8 mouse cellular contexts compared by ENCODE assay signal in genomic region chr11:8624179-8624886, GRCm38 (mm10). TPM values are rescaled to one million over a fixed set of nuclear protein-coding genes. Genes with fewer than 3 reads are reported as not detected.
A peak's percentile ranks its signal among the peaks of the same experiment; 100 is the strongest.
DNase-seq lines count a peak whose midpoint lies in the region; ATAC-seq and TF ChIP-seq lines count a peak whose summit lies in the region.

No protein-coding gene starts in this region.

- TF ChIP-seq POLR2A in heart, adult 2 months (IDR thresholded peaks at IDR 0.05; ENCODE audit: insufficient read depth, low read depth, low read length): no peak

- no peaks in the 10 kb centered on the region for H3K9me3 ChIP-seq in kidney, embryonic 14.5 days (ENCODE audit: control insufficient read depth, low read length)
- H3K9me3 ChIP-seq in kidney, postnatal 0 days (replicated peaks; ENCODE audit: low read length): no peaks in the 10 kb centered on the region
- no peaks in the 10 kb centered on the region for H3K9me3 ChIP-seq in liver, embryonic 11.5 days (ENCODE audit: control insufficient read depth, low read length)
- H3K9me3 ChIP-seq in neural tube, embryonic 14.5 days (ENCODE audit: control insufficient read depth, low read length): no peaks in the 10 kb centered on the region

- H3K4me1 ChIP-seq in kidney, embryonic 14.5 days (ENCODE audit: control insufficient read depth, insufficient read depth, low read length): peaks cover 52% of the 10 kb centered on the region
- peaks cover 2% of the 10 kb centered on the region; the same call in 1 of the 2 replicates for H3K4me1 ChIP-seq in heart, adult 2 months (ENCODE audit: control insufficient read depth, insufficient read depth, low read length)
- peaks cover 31% of the 10 kb centered on the region for H3K4me1 ChIP-seq in kidney, postnatal 0 days (replicated peaks; ENCODE audit: insufficient read depth, low read length)
- peaks cover 13% of the 10 kb centered on the region for H3K4me1 ChIP-seq in liver, embryonic 11.5 days (replicated peaks; ENCODE audit: control insufficient read depth, insufficient read depth, low read length)
- peaks cover 9% of the 10 kb centered on the region for H3K4me1 ChIP-seq in neural tube, embryonic 14.5 days (ENCODE audit: control insufficient read depth, insufficient read depth, low read length)

- peak overlapping the region; percentile 77 for H3K4me3 ChIP-seq in kidney, embryonic 14.5 days (ENCODE audit: low read length)
- peak overlapping the region; percentile 65 for H3K4me3 ChIP-seq in heart, adult 2 months
- H3K4me3 ChIP-seq in kidney, postnatal 0 days (replicated peaks; ENCODE audit: low read depth, low read length): peak overlapping the region; percentile 63
- H3K4me3 ChIP-seq in liver, embryonic 11.5 days (ENCODE audit: low read depth, low read length): peak overlapping the region; percentile 63
- peak overlapping the region; percentile 51 for H3K4me3 ChIP-seq in neural tube, embryonic 14.5 days (ENCODE audit: low read depth, low read length)

- ATAC-seq in kidney, embryonic 14.5 days (ENCODE audit: low FRiP score, low TSS enrichment): peak; percentile 56
- ATAC-seq in kidney, postnatal 0 days (replicated peaks; ENCODE audit: low FRiP score, low read depth): peak; percentile 38
- ATAC-seq in liver, embryonic 11.5 days (replicated peaks; ENCODE audit: low FRiP score): peak; percentile 30; the same call in 1 of the 2 replicates
- ATAC-seq in neural tube, embryonic 14.5 days (ENCODE audit: low read depth): peak; percentile 79

- TF ChIP-seq EP300 in heart, adult 2 months (IDR thresholded peaks at IDR 0.05; ENCODE audit: insufficient read depth, low read depth, low read length): no peak

- H3K36me3 ChIP-seq in kidney, embryonic 14.5 days (ENCODE audit: control insufficient read depth, insufficient read depth, low read length): no peaks in the 10 kb centered on the region
- no peaks in the 10 kb centered on the region for H3K36me3 ChIP-seq in heart, adult 2 months (ENCODE audit: control insufficient read depth, insufficient read depth, low read length)
- 0 out of 2 replicates have a peak, but pooled peaks cover 3% of the 10 kb centered on the region for H3K36me3 ChIP-seq in kidney, postnatal 0 days (ENCODE audit: insufficient read depth, low read length)
- H3K36me3 ChIP-seq in liver, embryonic 11.5 days (ENCODE audit: control insufficient read depth, insufficient read depth, low read length): no peaks in the 10 kb centered on the region
- no peaks in the 10 kb centered on the region for H3K36me3 ChIP-seq in neural tube, embryonic 14.5 days (ENCODE audit: control insufficient read depth, insufficient read depth, low read length)

- H3K27me3 ChIP-seq in kidney, embryonic 14.5 days (ENCODE audit: control insufficient read depth, insufficient read depth, low read length): no peaks in the 10 kb centered on the region
- no peaks in the 10 kb centered on the region for H3K27me3 ChIP-seq in heart, adult 2 months (ENCODE audit: control insufficient read depth, insufficient read depth, low read length)
- no peaks in the 10 kb centered on the region for H3K27me3 ChIP-seq in kidney, postnatal 0 days (ENCODE audit: insufficient read depth, low read length)
- H3K27me3 ChIP-seq in liver, embryonic 11.5 days (replicated peaks; ENCODE audit: control insufficient read depth, insufficient read depth, low read length): peaks cover 26% of the 10 kb centered on the region
- H3K27me3 ChIP-seq in neural tube, embryonic 14.5 days (ENCODE audit: control insufficient read depth, insufficient read depth, low read length): no peaks in the 10 kb centered on the region; the same call in 1 of the 2 replicates

- H3K9ac ChIP-seq in kidney, embryonic 14.5 days (ENCODE audit: low read depth, low read length): peak overlapping the region; percentile 92
- peak overlapping the region; percentile 78 for H3K9ac ChIP-seq in heart, adult 2 months (ENCODE audit: low read depth, low read length)
- peak overlapping the region; percentile 72 for H3K9ac ChIP-seq in kidney, postnatal 0 days (ENCODE audit: low read depth, low read length)
- H3K9ac ChIP-seq in liver, embryonic 11.5 days (ENCODE audit: low read depth, low read length): peak overlapping the region; percentile 68
- peak overlapping the region; percentile 72 for H3K9ac ChIP-seq in neural tube, embryonic 14.5 days (replicated peaks; ENCODE audit: low read depth, low read length)

- WGBS in kidney, embryonic 14.5 days: under 1% methylated on average over 74 of the region's 74 CpGs
- WGBS in heart, adult 2 months: under 1% methylated on average over 73 of the region's 74 CpGs
- WGBS in kidney, postnatal 0 days: under 1% methylated on average over 71 of the region's 74 CpGs
- WGBS in liver, embryonic 11.5 days: under 1% methylated on average over 73 of the region's 74 CpGs
- WGBS in neural tube, embryonic 14.5 days: under 1% methylated on average over 64 of the region's 74 CpGs

- DNase-seq in kidney, adult 8-10 months: no peak
- peak; percentile 87 for DNase-seq in embryo, embryonic 11 days
- peak; percentile 45 to 61 for DNase-seq in heart, adult 2 months
- peak; percentile 73 for DNase-seq in kidney, postnatal 0 days (ENCODE audit: low spot score)
- DNase-seq in liver, embryonic 11.5 days (ENCODE audit: low spot score): no peak
- DNase-seq in urinary bladder, postnatal 25 days (ENCODE audit: low spot score): peak; percentile 20

- H3K4me2 ChIP-seq in kidney, embryonic 14.5 days (replicated peaks; ENCODE audit: low read depth, low read length): peak overlapping the region; percentile 100
- H3K4me2 ChIP-seq in kidney, postnatal 0 days (ENCODE audit: low read length): peak overlapping the region; percentile 94
- H3K4me2 ChIP-seq in liver, embryonic 11.5 days: peak overlapping the region; percentile 96
- peak overlapping the region; percentile 96 for H3K4me2 ChIP-seq in neural tube, embryonic 14.5 days (ENCODE audit: low read depth, low read length)

- H3K79me2 ChIP-seq in heart, adult 2 months (replicated peaks; ENCODE audit: control insufficient read depth, insufficient read depth, low read length): no peaks in the 10 kb centered on the region

- intact Hi-C loops in heart, adult 2 months (cut with DNase I): no loop called here

- H3K27ac ChIP-seq in kidney, embryonic 14.5 days (ENCODE audit: low read depth, low read length): peak overlapping the region; percentile 74
- no peak overlapping the region; the same call in 1 of the 2 replicates for H3K27ac ChIP-seq in heart, adult 2 months
- H3K27ac ChIP-seq in kidney, postnatal 0 days: peak overlapping the region; percentile 67
- peak overlapping the region; percentile 30 for H3K27ac ChIP-seq in liver, embryonic 11.5 days (ENCODE audit: low read depth, low read length)
- H3K27ac ChIP-seq in neural tube, embryonic 14.5 days (ENCODE audit: low read depth, low read length): 0 out of 2 replicates have a peak overlapping the region, but pooled peaks have one; percentile 55

- no peak for TF ChIP-seq CTCF in heart, adult 2 months (IDR thresholded peaks at IDR 0.05)
- 0 out of 2 replicates have a peak, but pooled peaks have one; percentile 1 for TF ChIP-seq CTCF in kidney, postnatal 0 days (IDR thresholded peaks at IDR 0.05; ENCODE audit: low read depth)

RNA-seq across cellular contexts. Expression of gene Tns3, which starts 40.0 kb away (rescaled TPM):
- polyA plus RNA-seq in kidney, embryonic 14.5 days (2014; fragmentation: Nextera tagmentation; extraction: Ambion mirVana): 12.5 and 20.3 TPM in 2 replicates
- total RNA-seq in heart, adult 2 months (2021): 10 to 100 TPM; 23.1 to 23.9 TPM
- polyA plus RNA-seq in heart, adult 2 months (2012; rRNA removed): 14.8 and 18.4 TPM in 2 replicates
- polyA plus RNA-seq in kidney, postnatal 0 days (2015; fragmentation: Nextera tagmentation; extraction: Ambion mirVana): 17.6 and 18.2 TPM in 2 replicates
- polyA plus RNA-seq in liver, embryonic 11.5 days (2014; fragmentation: Nextera tagmentation; extraction: Ambion mirVana): 9.8 and 10.2 TPM in 2 replicates
- polyA plus RNA-seq in neural tube, embryonic 14.5 days (2014; fragmentation: Nextera tagmentation; extraction: Ambion mirVana): 5.5 and 5.6 TPM in 2 replicates

Comparison
In these comparisons a context has a peak if more than half of its experiments do, and no peak if none do; other contexts are left out.
1. DNase-seq: peak in embryo, embryonic 11 days (single experiment), heart, adult 2 months (2 of 2), kidney, postnatal 0 days (single experiment) and urinary bladder, postnatal 25 days (single experiment); none in kidney, adult 8-10 months (0 of 2) and liver, embryonic 11.5 days (single experiment).
2. Peak in every context shown above with its lines, with median percentiles within 50 percentile points of each other: ATAC-seq, H3K4me2 ChIP-seq, H3K4me3 ChIP-seq and H3K9ac ChIP-seq.